Mouse (Mus musculus) cerebellum, adult 8-10 months (tissue): ENCODE measurements at regions not wholly inside any gene's neighbourhood (a gene's known extent, or its start where the extent isn't known, plus 50 kb on each side); places are given as distances from the start of the nearest gene placed in this dataset.

Source experiments
- DNase-seq: peaks from one replicate; pipeline ENCODE4 v3.0.0; 2022

DNA sequence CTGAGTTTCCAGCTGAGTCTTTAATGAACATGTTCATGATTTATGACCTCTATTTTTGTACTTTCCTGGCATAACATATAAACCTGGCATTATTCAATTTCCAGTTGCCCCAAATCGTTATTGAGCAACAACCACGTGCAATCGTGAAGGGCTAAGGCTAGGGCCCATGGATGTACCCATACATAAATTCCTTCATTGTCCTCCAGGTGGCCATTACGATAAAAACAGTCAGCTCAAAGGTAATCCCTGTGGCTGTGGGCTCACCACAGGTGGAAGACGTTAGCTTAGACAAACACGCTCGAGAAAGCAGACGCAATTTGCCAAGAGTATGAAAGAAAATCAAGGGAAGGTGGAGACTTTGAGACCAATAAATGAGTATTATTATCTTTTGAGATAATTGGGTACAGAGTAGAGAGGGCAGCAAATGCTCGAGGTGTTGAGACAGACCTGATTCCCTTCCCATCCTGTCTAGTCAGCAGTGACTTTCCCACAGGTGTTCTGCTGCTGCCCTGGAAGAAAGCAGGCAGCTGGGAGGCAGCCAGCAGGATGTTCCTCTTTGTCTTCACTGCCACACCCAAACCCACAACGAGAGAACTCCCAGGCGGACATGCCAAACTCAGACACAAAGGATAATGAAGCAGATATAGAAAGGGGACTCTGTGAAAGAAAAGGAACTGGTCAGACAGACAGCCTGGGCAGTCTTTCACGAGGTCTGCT lies 2205.4 kb upstream of the Gm7489 start:
- DNase-seq, result no peak

DNA sequence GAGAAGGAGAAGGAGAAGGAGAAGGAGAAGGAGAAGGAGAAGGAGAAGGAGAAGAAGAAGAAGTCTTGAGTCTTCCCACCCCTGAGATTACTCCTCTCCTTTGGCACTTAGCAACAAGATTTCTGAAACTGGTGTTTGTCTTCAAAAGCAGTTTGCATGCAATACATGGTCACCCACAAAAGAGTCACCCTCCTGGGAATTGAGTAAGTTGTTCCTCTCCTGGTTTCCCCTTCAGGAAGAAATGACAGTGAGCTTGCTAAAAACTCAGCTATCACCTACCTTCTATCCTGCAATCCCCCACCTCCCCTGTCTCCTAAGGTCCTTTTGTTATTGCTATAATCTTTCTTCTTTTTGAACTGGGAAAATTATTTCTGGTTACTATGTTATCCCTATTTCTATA lies 2204.2 kb upstream of the Gm7489 start:
- DNase-seq, result no peak

- DNase-seq, result no peak
Observed at GRCm38 (mm10) chr15:51681191-51681590, 2203.5 kb upstream of the Gm7489 start.

DNA sequence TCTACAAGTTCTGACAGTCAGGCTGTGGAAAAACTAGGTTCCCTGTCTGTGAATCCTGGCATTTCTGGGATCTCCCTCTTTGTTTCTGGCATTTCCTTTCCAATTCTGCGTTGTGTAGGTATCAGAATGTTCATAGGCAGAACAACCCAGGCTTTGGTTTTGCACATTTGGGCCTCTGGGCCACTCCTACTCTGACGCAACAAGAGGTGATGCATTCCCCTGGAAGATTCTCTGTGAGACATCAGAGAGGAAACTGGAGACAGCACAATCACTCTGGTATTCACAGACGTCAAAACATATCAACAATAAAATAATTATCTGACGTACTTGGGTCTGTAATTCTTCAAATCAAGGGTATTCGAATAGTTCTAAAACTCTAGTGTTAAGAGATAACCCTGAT lies 2202.4 kb upstream of the Gm7489 start:
- DNase-seq, result no peak

- DNase-seq, result no peak
Observed at GRCm38 (mm10) chr15:51687007-51687540, 2197.6 kb upstream of the Gm7489 start.

DNA sequence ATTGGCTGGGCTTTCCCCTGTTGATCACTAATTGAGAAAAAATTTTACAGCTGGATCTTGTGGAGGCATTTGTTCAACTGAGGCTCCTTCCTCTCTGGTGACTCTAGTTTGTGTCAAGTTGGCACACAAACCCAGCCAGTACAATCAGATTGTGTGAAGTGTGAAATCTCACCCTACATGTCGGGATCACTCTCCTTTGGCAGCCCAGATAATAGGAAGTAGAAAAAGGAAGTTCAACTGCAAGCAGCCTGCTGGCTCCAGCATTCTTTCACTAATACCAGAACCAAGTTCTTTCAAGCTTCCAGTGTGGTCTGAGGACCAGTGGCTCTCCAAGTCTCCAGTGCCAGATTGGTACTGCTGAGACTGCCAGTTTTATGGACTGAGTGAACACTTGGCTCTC lies 2195.2 kb upstream of the Gm7489 start:
- DNase-seq, result no peak

DNA sequence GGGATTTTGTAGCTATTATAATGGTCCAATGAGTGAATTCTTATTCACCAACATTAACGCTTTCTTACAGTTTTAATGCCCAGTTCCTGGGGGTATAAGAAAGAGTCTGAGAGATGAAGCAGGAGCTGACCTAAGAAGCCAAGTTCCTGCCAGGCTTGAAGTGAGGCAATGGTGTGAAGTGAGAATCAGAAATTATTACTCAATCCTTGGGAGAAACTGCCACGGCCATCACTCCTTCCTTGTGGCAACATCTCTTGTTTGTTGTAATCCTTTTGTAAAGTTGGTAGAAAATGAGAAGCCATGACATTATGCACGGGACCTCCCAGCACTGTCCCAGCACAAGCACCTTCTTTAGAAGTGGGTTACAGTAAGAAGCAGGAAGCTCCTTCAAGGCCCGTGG lies 2192.0 kb upstream of the Gm7489 start:
- no peak for DNase-seq

- peak; percentile 28 for DNase-seq
Observed at GRCm38 (mm10) chr15:51696344-51697016, 2188.2 kb upstream of the Gm7489 start.

GRCm38 (mm10) chr15:51704198-51704597 lies 2180.5 kb upstream of the Gm7489 start:
- DNase-seq, result no peak

GRCm38 (mm10) chr15:51709871-51710655 lies 2174.6 kb upstream of the Gm7489 start:
- DNase-seq, result peak; percentile 31

- no peak for DNase-seq
Observed at GRCm38 (mm10) chr15:51720873-51721308, 2163.8 kb upstream of the Gm7489 start.

GRCm38 (mm10) chr15:51721363-51721762 lies 2163.3 kb upstream of the Gm7489 start:
- DNase-seq, result no peak

GRCm38 (mm10) chr15:51724127-51724526 lies 2160.6 kb upstream of the Gm7489 start:
- DNase-seq, result no peak

DNA sequence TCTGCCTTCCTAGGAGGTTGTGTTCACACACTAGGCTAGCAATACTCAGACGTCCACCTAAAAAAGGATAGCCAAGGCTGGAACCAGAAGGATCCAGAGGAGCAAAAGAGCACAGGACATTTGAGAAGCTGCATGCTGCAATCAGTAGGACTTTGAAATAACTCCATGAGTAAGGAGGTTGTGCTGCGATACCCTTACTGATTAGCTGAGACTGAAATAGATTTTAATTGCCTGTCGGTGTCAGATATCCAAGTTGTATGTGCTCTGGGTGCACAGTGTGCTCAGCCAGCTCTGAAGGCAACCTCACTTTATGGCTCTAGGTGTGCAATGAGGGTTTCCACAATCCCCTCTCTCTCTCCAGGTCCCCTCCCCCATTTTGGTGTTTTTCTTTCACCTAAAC lies 2159.2 kb upstream of the Gm7489 start:
- DNase-seq, result no peak

DNA sequence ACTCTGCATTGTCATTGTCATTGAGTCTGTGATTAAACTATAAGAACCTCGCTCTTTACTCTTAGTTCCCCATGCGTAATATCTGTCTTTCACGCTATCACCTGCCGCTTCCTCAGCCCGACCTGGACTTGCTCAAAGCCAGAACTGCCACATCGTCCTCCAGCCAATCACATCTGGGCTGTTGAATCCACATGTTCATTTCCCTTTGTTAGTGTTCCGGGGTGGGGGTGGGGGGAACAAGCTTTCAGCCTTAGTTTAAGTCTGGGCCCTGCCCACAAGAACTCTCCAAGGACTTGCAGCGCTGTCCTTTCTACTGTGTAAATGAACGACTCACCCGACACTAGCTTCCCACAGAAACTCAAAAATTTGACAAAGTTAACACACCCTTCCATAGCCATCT lies 2154.6 kb upstream of the Gm7489 start:
- DNase-seq, result no peak

DNA sequence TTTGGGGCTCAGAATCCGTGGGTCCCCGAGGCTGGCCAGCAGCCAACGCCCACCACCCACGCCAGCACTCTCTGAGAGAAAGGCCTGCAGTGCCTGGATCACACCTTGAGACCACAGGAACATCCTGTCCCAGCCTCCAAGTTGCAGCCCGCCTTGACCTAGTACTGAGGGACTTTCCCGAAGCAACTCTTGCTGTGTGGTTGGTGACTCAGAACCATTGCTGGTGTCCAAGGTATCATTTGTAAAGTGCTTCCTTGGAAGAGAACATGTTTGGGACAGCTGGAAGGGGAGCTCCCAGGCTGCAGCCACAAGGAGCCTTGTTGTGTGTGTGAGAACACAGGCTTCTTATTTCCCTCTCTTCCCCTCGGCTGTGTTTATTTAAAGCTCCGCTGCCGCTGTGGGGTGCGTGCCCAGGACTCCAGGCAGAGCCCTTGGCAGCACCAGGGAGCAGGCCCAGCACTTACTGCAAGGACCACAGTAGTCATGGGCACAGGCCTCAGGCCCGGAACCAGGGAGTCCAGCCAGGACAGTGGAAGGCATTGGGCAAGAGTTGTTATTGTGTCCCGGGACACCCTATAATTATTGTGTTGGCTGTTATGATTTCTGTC lies 2153.8 kb upstream of the Gm7489 start:
- no peak for DNase-seq

- no peak for DNase-seq
Observed at GRCm38 (mm10) chr15:51734194-51734593, 2150.5 kb upstream of the Gm7489 start.
